Mouse (Mus musculus): ENCODE results near the gene Il6st. TPM values are rescaled to one million over a fixed set of nuclear protein-coding genes. Genes with fewer than 3 reads are reported as not detected.

Gene Il6st
- total RNA-seq, 2 experiments from 2014 or later = 171 to 183 TPM

DNA sequence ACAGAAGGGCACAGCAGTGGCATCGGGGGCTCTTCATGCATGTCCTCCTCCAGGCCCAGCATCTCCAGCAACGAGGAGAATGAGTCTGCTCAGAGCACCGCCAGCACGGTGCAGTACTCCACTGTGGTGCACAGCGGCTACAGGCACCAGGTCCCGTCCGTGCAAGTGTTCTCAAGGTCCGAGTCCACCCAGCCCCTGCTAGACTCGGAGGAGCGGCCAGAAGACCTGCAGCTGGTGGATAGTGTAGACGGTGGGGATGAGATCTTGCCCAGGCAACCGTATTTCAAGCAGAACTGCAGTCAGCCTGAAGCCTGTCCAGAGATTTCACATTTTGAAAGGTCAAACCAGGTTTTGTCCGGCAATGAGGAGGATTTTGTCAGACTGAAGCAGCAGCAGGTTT is 40.0 kb downstream of the Il6st start:
- Histone ChIP-seq H3K27ac (no peak overlapping the region), H3K4me3 (no peak overlapping the region)
- DNase-seq = no peak
- no peak for TF ChIP-seq CTCF (IDR thresholded peaks at IDR 0.05)
- intact Hi-C loops (cut with DNase I) = loop anchor here (10.0 kb wide), 1 partner anchor 719 kb away; no protein-coding TSS in a partner anchor

DNA sequence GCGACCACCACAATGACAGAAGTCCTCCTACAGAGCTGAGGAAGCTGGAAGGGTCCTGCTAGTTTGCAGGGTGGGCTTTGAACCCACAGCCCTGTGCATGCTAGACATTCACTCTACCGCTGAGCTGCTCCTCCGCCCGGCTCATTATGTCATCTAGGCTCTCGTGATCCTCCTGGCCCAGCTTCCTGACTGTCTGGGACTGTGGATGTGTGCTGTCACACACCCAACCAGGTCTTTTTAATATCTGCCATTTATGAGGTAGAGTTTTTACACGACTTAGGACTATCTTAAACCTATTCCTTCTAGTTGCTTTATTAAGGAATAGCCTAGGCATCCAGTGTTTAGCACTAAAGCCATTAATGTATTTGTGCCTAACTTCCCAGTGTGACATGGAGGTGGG is 41.6 kb downstream of the Il6st start:
- DNase-seq = no peak
- intact Hi-C loops (cut with DNase I) = loop anchor here (5.0 to 10.0 kb wide), 2 partner anchors 33 to 721 kb away; no protein-coding TSS in a partner anchor
- Histone ChIP-seq H3K27ac (no peak overlapping the region), H3K4me3 (no peak overlapping the region)
- no peak for TF ChIP-seq CTCF (IDR thresholded peaks at IDR 0.05)

DNA sequence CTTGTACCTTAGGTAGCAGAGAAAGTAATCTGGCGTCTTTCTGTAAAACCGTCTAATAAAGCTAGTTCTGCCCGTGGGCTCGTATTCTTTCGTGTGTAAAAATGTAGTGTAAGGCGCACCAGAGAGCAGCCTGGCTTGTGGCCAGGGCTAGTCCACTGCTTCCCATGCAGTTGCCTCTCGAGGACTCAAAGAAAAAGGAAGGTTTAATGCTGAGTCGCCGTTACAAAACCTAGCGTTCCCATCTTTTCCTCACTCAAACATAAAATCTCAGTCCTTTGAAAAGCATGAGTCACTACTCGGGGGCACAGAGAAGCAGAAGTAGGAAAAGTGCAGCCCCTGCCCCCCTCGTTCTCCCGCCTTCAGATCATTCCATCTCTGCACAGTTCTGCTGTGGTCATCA is 42.9 kb downstream of the Il6st start:
- Histone ChIP-seq H3K4me3 (no peak overlapping the region), H3K27ac (no peak overlapping the region)
- intact Hi-C loops (cut with DNase I) = loop anchor here (5.0 to 10.0 kb wide), 2 partner anchors 34 to 722 kb away; no protein-coding TSS in a partner anchor
- no peak for DNase-seq
- no peak for TF ChIP-seq CTCF (IDR thresholded peaks at IDR 0.05)

- DNase-seq = no peak
- no peak overlapping the region for H3K27ac ChIP-seq
- intact Hi-C loops (cut with DNase I) = loop anchor here (5.0 to 10.0 kb wide), 2 partner anchors 35 to 723 kb away; no protein-coding TSS in a partner anchor
- H3K4me3 ChIP-seq = no peak overlapping the region
- no peak for TF ChIP-seq CTCF (IDR thresholded peaks at IDR 0.05)
Observed at GRCm38 (mm10) chr13:112507691-112508090, 43.8 kb downstream of the Il6st start.

DNA sequence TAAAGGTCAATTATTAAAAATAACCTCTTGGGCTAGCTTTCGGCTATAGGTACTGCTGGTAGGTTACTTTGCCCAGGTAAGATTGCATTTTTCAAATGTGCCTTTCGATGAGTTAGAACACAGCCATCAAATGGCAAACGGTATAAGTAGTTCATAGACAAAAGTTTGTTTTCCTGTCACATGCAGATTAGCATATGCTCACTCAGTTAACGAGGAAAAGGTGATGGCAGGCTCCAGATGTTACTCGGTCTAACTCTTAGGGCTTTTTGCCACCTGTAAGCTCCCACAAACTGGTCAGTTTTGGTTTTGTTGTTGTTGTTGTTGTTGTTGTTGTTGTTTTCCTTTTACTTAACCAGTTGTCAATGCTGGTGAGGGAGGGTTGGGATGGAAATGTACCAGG is 44.6 kb downstream of the Il6st start:
- no peak overlapping the region for H3K27ac ChIP-seq
- intact Hi-C loops (cut with DNase I) = loop anchor here (5.0 to 10.0 kb wide), 2 partner anchors 36 to 724 kb away; no protein-coding TSS in a partner anchor
- no peak overlapping the region for H3K4me3 ChIP-seq
- DNase-seq = no peak
- no peak for TF ChIP-seq CTCF (IDR thresholded peaks at IDR 0.05)

DNA sequence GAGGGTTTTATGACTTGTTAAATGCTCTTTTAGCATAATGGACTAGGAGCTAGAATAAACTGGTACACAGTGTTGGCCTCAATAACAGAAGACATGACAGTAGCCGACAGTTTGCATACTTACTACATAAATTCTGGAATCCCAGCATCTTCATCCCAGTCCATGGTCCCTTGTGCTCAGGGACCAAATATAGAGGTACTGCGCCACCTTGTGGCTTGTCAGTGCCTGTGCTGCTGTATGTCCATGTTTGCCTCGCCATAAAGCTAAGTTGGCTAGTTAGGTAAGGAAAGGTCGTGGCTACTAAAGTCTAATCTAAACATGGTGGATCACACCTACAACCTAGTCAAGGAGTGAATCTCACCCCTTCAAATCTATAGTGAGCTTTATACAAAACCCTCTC is 45.6 kb downstream of the Il6st start:
- intact Hi-C loops (cut with DNase I) = loop anchor here (1.0 to 10.0 kb wide), 4 partner anchors 37 to 725 kb away; no protein-coding TSS in a partner anchor
- peak; percentile 66 for DNase-seq
- no peak overlapping the region for H3K27ac ChIP-seq
- no peak overlapping the region for H3K4me3 ChIP-seq
- TF ChIP-seq CTCF (IDR thresholded peaks at IDR 0.05) = peak; percentile 97; the same call in 1 of the 2 replicates

DNA sequence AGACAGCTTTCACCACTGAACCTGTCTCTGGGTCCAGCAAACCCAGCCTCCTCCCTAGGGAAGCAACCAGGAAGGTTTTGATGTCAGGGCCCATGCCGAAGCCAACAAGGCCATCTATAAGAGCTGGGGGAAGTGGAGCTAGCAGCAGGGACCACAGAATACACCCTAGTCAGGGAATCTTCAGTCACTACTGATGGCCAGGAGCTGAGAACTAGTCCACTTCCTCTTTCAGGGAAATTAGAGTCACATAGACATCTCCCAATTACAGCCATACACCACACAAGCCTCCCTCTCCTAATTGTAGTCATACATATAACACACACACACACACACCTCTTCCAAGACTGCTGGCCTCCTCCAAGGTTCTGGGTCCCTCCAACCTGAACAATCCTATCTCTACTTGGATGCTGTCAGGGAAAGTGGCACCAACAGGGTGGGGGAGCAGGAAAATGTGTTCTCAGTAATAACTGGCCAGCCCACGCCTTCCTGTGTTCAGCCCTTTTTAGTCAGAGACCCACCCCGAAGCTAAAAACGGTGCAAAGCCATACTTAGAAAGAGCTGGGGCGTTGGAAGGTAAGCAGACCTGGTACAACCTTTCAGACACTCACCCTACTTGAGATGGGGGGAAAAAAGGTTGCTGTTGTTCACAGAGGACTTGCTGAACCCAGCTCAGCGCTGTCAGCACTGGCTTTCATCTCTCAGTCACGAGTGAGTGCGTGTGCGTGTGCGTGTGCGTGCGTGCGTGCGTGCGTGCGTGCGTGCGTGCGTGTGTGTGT is 46.8 kb downstream of the Il6st start:
- peak; percentile 15 for DNase-seq
- no peak for TF ChIP-seq CTCF (IDR thresholded peaks at IDR 0.05)
- no peak overlapping the region for H3K27ac ChIP-seq
- no peak overlapping the region for H3K4me3 ChIP-seq
- intact Hi-C loops (cut with DNase I) = no loop called here

DNA sequence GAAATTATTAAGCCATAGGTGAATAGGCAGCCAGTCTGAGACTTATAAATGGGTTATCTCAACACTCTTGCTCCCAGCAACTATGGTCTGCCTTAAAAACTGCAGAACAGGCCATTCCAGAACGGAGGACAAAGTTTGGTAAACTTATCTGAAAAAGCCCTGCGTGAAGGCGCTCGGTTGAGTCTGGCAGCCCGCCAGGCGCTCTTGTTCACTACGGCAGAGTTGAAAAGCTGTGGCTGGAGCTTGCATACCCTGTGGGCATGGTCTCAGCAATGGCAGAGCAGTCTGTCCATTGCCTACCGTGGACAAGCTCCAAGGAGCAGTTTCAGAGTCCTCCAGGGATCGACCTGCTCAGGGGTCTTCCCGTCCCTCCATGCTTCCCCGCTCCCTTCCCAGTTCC is 47.4 kb downstream of the Il6st start:
- intact Hi-C loops (cut with DNase I) = no loop called here
- TF ChIP-seq CTCF (IDR thresholded peaks at IDR 0.05) = no peak
- peak; percentile 37 for DNase-seq
- H3K27ac ChIP-seq = no peak overlapping the region
- no peak overlapping the region for H3K4me3 ChIP-seq

GRCm38 (mm10) chr13:112511810-112512209 is 47.9 kb downstream of the Il6st start:
- Histone ChIP-seq H3K27ac (no peak overlapping the region), H3K4me3 (no peak overlapping the region)
- intact Hi-C loops (cut with DNase I) = no loop called here
- no peak for TF ChIP-seq CTCF (IDR thresholded peaks at IDR 0.05)
- no peak for DNase-seq

- no peak for DNase-seq
Observed at GRCm38 (mm10) chr13:112512824-112513223, 49.0 kb downstream of the Il6st start.

DNA sequence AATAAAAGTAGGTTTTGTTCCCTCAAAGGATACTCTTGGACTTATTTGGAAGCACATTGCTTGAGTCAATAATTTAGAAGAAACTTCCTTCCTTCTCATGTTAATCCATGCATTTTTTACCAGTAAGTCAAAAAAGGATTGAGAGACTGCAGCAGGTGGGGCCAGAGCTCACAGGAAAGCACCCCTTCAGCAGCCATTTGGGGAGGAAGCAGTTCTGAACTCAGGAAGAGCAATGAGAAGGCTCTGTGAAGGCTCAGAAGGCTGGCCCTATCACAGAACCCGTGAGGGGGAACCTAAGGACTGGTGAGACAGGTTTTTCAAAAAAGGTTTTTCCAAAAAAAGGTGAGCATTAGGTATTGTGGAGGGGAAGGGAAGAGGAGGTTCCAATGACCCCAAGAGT is 50.7 kb downstream of the Il6st start:
- Histone ChIP-seq H3K27ac (no peak overlapping the region), H3K4me3 (no peak overlapping the region)
- intact Hi-C loops (cut with DNase I) = no loop called here
- no peak for TF ChIP-seq CTCF (IDR thresholded peaks at IDR 0.05)
- DNase-seq = no peak

More at GRCm38 (mm10) chr13:112512824-112513223, 49.0 kb downstream of the Il6st start:
- intact Hi-C loops (cut with DNase I) = no loop called here
- TF ChIP-seq CTCF (IDR thresholded peaks at IDR 0.05) = no peak
- Histone ChIP-seq H3K4me3 (no peak overlapping the region), H3K27ac (no peak overlapping the region)

DNA sequence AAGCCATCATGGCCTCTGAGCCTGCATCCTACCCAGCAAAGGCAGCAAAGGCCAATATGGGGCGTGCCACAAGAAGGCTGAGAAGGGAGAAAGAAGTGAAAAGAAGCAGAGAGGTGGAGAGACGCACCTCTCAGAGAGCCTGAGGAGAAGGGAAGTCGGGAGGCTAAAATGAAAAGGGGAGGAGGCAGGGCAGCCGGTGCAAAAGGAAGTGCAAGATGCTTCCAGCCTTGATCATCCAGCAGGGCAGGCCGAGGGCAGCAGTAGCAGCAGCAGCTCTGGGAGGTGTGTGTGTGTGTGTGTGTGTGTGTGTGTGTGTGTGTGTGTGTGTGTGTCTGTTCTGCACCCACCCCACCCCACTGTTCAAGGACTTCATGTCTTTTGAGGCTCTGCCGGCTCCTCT is 58.4 kb downstream of the Il6st start:
- no peak overlapping the region for H3K4me3 ChIP-seq
- intact Hi-C loops (cut with DNase I) = no loop called here
- TF ChIP-seq CTCF (IDR thresholded peaks at IDR 0.05) = no peak
- no peak for DNase-seq
- H3K27ac ChIP-seq = no peak overlapping the region

DNA sequence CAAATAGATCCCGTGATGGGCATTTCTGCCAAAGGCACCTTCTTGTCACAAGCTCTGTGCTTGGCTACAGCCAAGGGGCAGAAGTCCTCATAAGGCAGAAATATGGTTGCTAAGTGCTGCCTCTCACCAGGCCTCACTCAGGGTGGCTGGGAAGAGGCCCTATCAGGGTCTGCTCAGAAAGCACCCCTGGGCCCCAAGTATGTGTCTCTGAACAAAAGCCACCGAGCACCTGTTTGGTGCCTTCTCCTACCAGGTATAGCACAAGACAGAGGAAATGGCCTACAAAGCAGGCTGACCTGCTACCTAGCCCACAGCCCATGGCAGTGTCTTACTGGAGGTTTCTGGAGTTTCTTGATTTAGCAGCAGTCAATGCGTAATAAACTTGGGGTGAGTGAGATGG is 59.0 kb downstream of the Il6st start:
- intact Hi-C loops (cut with DNase I) = no loop called here
- DNase-seq = no peak
- no peak for TF ChIP-seq CTCF (IDR thresholded peaks at IDR 0.05)
- peak overlapping the region; percentile 20 for H3K4me3 ChIP-seq
- peak overlapping the region; percentile 63 for H3K27ac ChIP-seq

Data from gastrocnemius, adult 2 months (tissue).